Mouse (Mus musculus) central nervous system, embryonic 18 days (tissue): Measurements from ENCODE around the gene Usp34. TPM values are rescaled to one million over a fixed set of nuclear protein-coding genes. Genes with fewer than 3 reads are reported as not detected.

ENCODE experiments used
- polyA plus RNA-seq: library from polyadenylated mRNA; depleted of rRNA; stranded (reverse); fragments of >200 nt; gene quantifications from 2 replicates; pipeline ENCODE4 v1.2.3, GENCODE M21; 2012; rRNA removed

Gene Usp34
- polyA plus RNA-seq, result 57.0 and 58.9 TPM in 2 replicates

GRCm38 (mm10) chr11:23306764-23307565 lies at the start of gene Usp34:
Usp34 (plus strand) TSS chr11:23306895.

GRCm38 (mm10) chr11:23497718-23498509 lies 191.2 kb downstream of the Usp34 start, which contains the start of gene Ahsa2:
Ahsa2 (minus strand) TSS chr11:23498030.

DNA sequence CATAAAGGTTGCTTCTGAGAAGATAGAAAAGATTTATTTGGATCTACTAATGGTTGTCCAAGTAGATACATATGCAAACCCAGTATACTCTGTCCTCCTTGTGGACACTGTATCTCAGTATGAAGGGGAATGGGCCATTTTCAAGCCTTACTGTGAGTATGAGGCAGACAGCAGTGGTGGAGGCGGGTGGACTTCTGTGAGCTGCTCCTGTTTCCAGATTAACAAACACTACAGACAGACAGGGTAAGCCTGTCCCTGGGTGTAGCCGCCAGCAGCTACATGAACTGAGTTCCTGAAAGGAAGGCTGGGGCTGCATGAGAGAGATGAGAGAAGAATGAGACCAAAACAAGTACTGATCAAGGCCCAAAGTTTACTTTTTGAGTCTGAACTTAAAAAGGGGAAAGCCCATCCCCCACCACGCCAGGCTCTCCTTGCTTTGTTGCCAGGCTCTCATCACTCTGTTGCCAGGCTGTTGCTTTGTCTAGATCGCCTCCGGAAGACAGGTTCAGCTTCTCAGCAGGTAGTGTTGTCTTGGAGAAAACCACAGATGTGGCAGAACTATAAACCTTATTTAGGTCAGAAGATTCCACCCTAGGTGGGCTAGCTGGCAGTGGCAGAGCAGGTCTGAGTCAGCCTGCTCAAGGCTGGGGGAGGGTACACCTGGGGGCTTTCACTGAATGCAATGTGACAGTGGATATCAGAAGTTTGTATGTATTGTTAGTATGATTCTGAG lies 213.9 kb downstream of the Usp34 start, which contains the start of gene 1700093K21Rik:
Gene 1700093K21Rik, minus strand, starts transcription at position 683 of the 733 bp plus-strand sequence.

Other genes starting within 250 kb of the Usp34 start
- 96.6 and 110 TPM in 2 replicates for gene Xpo1, start 50.9 kb upstream of the Usp34 start, polyA plus RNA-seq
- gene Ahsa2, start 191.1 kb downstream of the Usp34 start, polyA plus RNA-seq, result 123 and 129 TPM in 2 replicates
- gene 1700093K21Rik, start 214.3 kb downstream of the Usp34 start, polyA plus RNA-seq, result 0.35 and 0.92 TPM in 2 replicates